Mouse (Mus musculus) 416B (cell line): ENCODE measurements at regions not wholly inside any gene's neighbourhood (a gene's known extent, or its start where the extent isn't known, plus 50 kb on each side); places are given as distances from the start of the nearest gene placed in this dataset.
A peak's percentile ranks its signal among the peaks of the same experiment; 100 is the strongest.

Source experiments
- DNase-seq: peaks from one replicate; pipeline ENCODE4 v3.0.0; 2011; ENCODE audit warnings: low read depth

- no peak for DNase-seq
These were observed 57.7 kb upstream of the Slc39a8 start for GRCm38 (mm10) chr3:135767211-135767927.

DNA sequence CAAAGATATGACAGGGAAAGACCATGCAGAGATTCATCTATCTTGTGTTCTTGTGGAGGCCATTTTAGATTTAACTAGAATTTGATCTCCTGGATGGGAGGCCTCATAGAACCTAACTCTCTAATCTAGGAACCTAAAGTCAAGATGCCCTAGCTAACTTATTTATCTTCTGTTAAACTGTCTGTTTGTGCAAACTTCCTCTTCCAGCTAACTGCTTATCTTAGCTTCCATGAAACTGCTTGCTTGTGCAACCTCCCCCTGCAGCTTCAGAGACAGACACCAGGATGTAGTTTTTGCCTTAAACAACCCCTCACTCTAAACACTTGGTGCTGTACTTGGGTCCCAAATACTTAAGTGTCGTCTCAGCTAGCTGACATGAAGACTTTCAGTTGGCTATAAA is 66.5 kb upstream of the Nfkb1 start:
- peak; percentile 18 for DNase-seq

GRCm38 (mm10) chr3:135756811-135757210 is 65.5 kb upstream of the Nfkb1 start:
- no peak for DNase-seq

DNA sequence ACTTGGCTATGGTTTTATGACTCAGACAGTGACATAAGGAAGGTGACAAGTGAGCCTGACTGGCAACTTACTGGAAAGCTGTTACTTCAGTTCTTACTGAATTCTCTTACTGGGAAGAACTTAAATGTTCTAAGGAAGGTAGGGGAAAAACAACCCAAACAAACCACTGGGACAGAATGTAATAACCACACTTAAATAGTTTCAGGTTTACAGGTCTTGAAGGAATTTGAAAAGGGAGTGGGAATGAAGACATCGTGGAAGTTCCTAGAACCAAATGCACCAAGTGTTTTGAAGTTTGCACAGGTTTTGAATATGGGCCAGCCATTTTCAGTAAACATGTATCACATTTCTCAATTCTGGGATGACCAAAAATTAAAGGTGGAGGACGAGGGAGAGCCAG is 59.4 kb upstream of the Nfkb1 start:
- DNase-seq: no peak

DNA sequence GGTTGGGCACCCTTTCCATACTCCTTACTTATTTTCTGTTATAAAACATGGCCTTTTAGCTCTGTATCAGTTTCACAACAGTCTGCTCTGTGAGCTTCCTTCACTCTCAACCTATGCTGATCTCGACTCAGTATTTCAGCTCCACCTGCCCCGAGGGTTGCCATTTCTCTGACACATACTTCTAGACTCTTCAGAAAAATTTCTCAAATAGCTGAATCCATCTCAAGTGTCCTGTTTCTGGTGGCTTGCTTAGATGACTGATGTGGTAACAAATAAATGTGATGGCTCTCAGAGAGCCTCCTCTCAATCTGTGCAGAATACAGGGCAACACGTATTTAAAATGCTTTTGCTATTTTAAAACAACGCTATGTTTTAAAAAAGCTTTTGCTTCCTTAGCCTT is 54.1 kb upstream of the Nfkb1 start:
- DNase-seq: no peak
